Mouse (Mus musculus) limb, embryonic 13.5 days (tissue): ENCODE results near the gene 2310034C09Rik. TPM values are rescaled to one million over a fixed set of nuclear protein-coding genes. Genes with fewer than 3 reads are reported as not detected.

Source experiments
- polyA plus RNA-seq: library from polyadenylated mRNA; unstranded; fragments of >200 nt; fragmentation: Nextera tagmentation; extraction: Ambion mirVana; gene quantifications from 2 replicates; pipeline ENCODE4 v1.2.1, GENCODE M21; 2015

The 2310034C09Rik gene
- polyA plus RNA-seq, 1 experiment from 2014 or later: not detected

Other genes starting within 250 kb of the 2310034C09Rik start
- gene Cldn8, start 195.7 kb upstream of the 2310034C09Rik start, polyA plus RNA-seq: 4.1 and 5.4 TPM in 2 replicates
- gene Krtap24-1, start 146.6 kb upstream of the 2310034C09Rik start, polyA plus RNA-seq: not detected in 2 replicates
- not detected in 2 replicates for gene 2310079G19Rik, start 131.2 kb upstream of the 2310034C09Rik start, polyA plus RNA-seq
- not detected in 2 replicates for gene Krtap26-1, start 111.1 kb upstream of the 2310034C09Rik start, polyA plus RNA-seq
- gene Krtap27-1, start 87.2 kb upstream of the 2310034C09Rik start, polyA plus RNA-seq: not detected in 2 replicates
- not detected in 2 replicates for gene 2310061N02Rik, start 50.9 kb upstream of the 2310034C09Rik start, polyA plus RNA-seq
- not detected in 2 replicates for gene Krtap13-1, start 30.0 kb upstream of the 2310034C09Rik start, polyA plus RNA-seq
- not detected in 2 replicates for gene Krtap13, start 7.2 kb upstream of the 2310034C09Rik start, polyA plus RNA-seq
- not detected in 2 replicates for gene 2310057N15Rik, start 15.4 kb downstream of the 2310034C09Rik start, polyA plus RNA-seq
- not detected in 2 replicates for gene Gm5965, start 19.0 kb downstream of the 2310034C09Rik start, polyA plus RNA-seq
- not detected in 2 replicates for gene Gm20741, start 53.4 kb downstream of the 2310034C09Rik start, polyA plus RNA-seq
- gene Krtap15, start 61.4 kb downstream of the 2310034C09Rik start, polyA plus RNA-seq: not detected in 2 replicates
- gene Krtap14, start 67.3 kb downstream of the 2310034C09Rik start, polyA plus RNA-seq: not detected in 2 replicates
- not detected in 2 replicates for gene Krtap19-1, start 110.6 kb downstream of the 2310034C09Rik start, polyA plus RNA-seq
- not detected in 2 replicates for gene Krtap19-2, start 115.4 kb downstream of the 2310034C09Rik start, polyA plus RNA-seq
- not detected in 2 replicates for gene Krtap19-3, start 119.2 kb downstream of the 2310034C09Rik start, polyA plus RNA-seq
- gene Krtap19-4, start 126.2 kb downstream of the 2310034C09Rik start, polyA plus RNA-seq: not detected in 2 replicates
- not detected in 2 replicates for gene Krtap19-5, start 137.6 kb downstream of the 2310034C09Rik start, polyA plus RNA-seq
- gene Krtap19-9b, start 173.4 kb downstream of the 2310034C09Rik start, polyA plus RNA-seq: not detected in 2 replicates
- not detected in 2 replicates for gene Krtap16-3, start 204.0 kb downstream of the 2310034C09Rik start, polyA plus RNA-seq